Mouse (Mus musculus): ENCODE results near the gene Acsl3.
A peak's percentile ranks its signal among the peaks of the same experiment; 100 is the strongest.

Acsl3 gene

GRCm38 (mm10) chr1:78657671-78658440, at the start of gene Acsl3, which contains the start of gene Utp14b:
Acsl3 (plus strand) TSS chr1:78657825.
Utp14b (plus strand) TSS chr1:78658038.
- H3K4me3 ChIP-seq (replicated peaks; ENCODE audit: low read length) = peak within 1 kb of the TSS; percentile 97
- H3K27me3 ChIP-seq (ENCODE audit: insufficient read depth, low read length) = no peaks in the 10 kb centered on the region
- peaks cover 33% of the 10 kb centered on the region for H3K4me1 ChIP-seq (replicated peaks; ENCODE audit: low read depth, low read length)
- H3K36me3 ChIP-seq (ENCODE audit: insufficient read depth, low read length) = no peaks in the 10 kb centered on the region
- TF ChIP-seq CTCF (conservative IDR thresholded peaks at IDR 0.05; ENCODE audit: low read length) (no peak), POU5F1 (IDR thresholded peaks at IDR 0.05; ENCODE audit: borderline replicate concordance, low read length) (no peak), NANOG (IDR thresholded peaks at IDR 0.05; ENCODE audit: borderline replicate concordance, low read length) (no peak)
- H3K9me3 ChIP-seq (ENCODE audit: low read length) = no peaks in the 10 kb centered on the region

GRCm38 (mm10) chr1:78609134-78609907, 48.3 kb upstream of the Acsl3 start:
- H3K36me3 ChIP-seq (ENCODE audit: insufficient read depth, low read length) = no peaks in the 10 kb centered on the region
- TF ChIP-seq CTCF (conservative IDR thresholded peaks at IDR 0.05; ENCODE audit: low read length) = no peak
- no peak for TF ChIP-seq POU5F1 (IDR thresholded peaks at IDR 0.05; ENCODE audit: borderline replicate concordance, low read length)
- no peak for TF ChIP-seq NANOG (IDR thresholded peaks at IDR 0.05; ENCODE audit: borderline replicate concordance, low read length)
- peaks cover 47% of the 10 kb centered on the region for H3K4me1 ChIP-seq (replicated peaks; ENCODE audit: low read depth, low read length)
- 0 out of 2 replicates have a peak overlapping the region, but pooled peaks have one; percentile 7 for H3K4me3 ChIP-seq (replicated peaks; ENCODE audit: low read length)
- no peaks in the 10 kb centered on the region for H3K9me3 ChIP-seq (ENCODE audit: low read length)
- H3K27me3 ChIP-seq (ENCODE audit: insufficient read depth, low read length) = no peaks in the 10 kb centered on the region

GRCm38 (mm10) chr1:78611039-78611438, 46.6 kb upstream of the Acsl3 start:
- Histone ChIP-seq H3K4me1 (replicated peaks; ENCODE audit: low read depth, low read length) (peaks cover 47% of the 10 kb centered on the region), H3K27me3 (ENCODE audit: insufficient read depth, low read length) (no peaks in the 10 kb centered on the region), H3K36me3 (ENCODE audit: insufficient read depth, low read length) (no peaks in the 10 kb centered on the region), H3K9me3 (ENCODE audit: low read length) (no peaks in the 10 kb centered on the region), H3K4me3 (replicated peaks; ENCODE audit: low read length) (no peak overlapping the region)
- no peak for TF ChIP-seq CTCF (conservative IDR thresholded peaks at IDR 0.05; ENCODE audit: low read length)
- TF ChIP-seq POU5F1 (IDR thresholded peaks at IDR 0.05; ENCODE audit: borderline replicate concordance, low read length) = no peak
- no peak for TF ChIP-seq NANOG (IDR thresholded peaks at IDR 0.05; ENCODE audit: borderline replicate concordance, low read length)

- Histone ChIP-seq H3K4me1 (replicated peaks; ENCODE audit: low read depth, low read length) (peaks cover 41% of the 10 kb centered on the region), H3K4me3 (replicated peaks; ENCODE audit: low read length) (no peak overlapping the region), H3K9me3 (ENCODE audit: low read length) (no peaks in the 10 kb centered on the region), H3K36me3 (ENCODE audit: insufficient read depth, low read length) (no peaks in the 10 kb centered on the region), H3K27me3 (ENCODE audit: insufficient read depth, low read length) (no peaks in the 10 kb centered on the region)
- no peak for TF ChIP-seq NANOG (IDR thresholded peaks at IDR 0.05; ENCODE audit: borderline replicate concordance, low read length)
- no peak for TF ChIP-seq POU5F1 (IDR thresholded peaks at IDR 0.05; ENCODE audit: borderline replicate concordance, low read length)
- TF ChIP-seq CTCF (conservative IDR thresholded peaks at IDR 0.05; ENCODE audit: low read length) = no peak
These were observed 44.7 kb upstream of the Acsl3 start for GRCm38 (mm10) chr1:78612959-78613358.

- no peaks in the 10 kb centered on the region for H3K9me3 ChIP-seq (ENCODE audit: low read length)
- no peaks in the 10 kb centered on the region for H3K36me3 ChIP-seq (ENCODE audit: insufficient read depth, low read length)
- no peak overlapping the region for H3K4me3 ChIP-seq (replicated peaks; ENCODE audit: low read length)
- H3K4me1 ChIP-seq (replicated peaks; ENCODE audit: low read depth, low read length) = no peaks in the 10 kb centered on the region
- TF ChIP-seq POU5F1 (IDR thresholded peaks at IDR 0.05; ENCODE audit: borderline replicate concordance, low read length) (no peak), NANOG (IDR thresholded peaks at IDR 0.05; ENCODE audit: borderline replicate concordance, low read length) (no peak), CTCF (conservative IDR thresholded peaks at IDR 0.05; ENCODE audit: low read length) (no peak)
- H3K27me3 ChIP-seq (ENCODE audit: insufficient read depth, low read length) = no peaks in the 10 kb centered on the region
These were observed 33.3 kb upstream of the Acsl3 start for GRCm38 (mm10) chr1:78624352-78624751.

- no peak for TF ChIP-seq POU5F1 (IDR thresholded peaks at IDR 0.05; ENCODE audit: borderline replicate concordance, low read length)
- no peak for TF ChIP-seq CTCF (conservative IDR thresholded peaks at IDR 0.05; ENCODE audit: low read length)
- no peak for TF ChIP-seq NANOG (IDR thresholded peaks at IDR 0.05; ENCODE audit: borderline replicate concordance, low read length)
- peaks cover 6% of the 10 kb centered on the region; the same call in 1 of the 2 replicates for H3K9me3 ChIP-seq (ENCODE audit: low read length)
- H3K27me3 ChIP-seq (ENCODE audit: insufficient read depth, low read length) = no peaks in the 10 kb centered on the region
- no peaks in the 10 kb centered on the region for H3K4me1 ChIP-seq (replicated peaks; ENCODE audit: low read depth, low read length)
- H3K36me3 ChIP-seq (ENCODE audit: insufficient read depth, low read length) = no peaks in the 10 kb centered on the region
- no peak overlapping the region for H3K4me3 ChIP-seq (replicated peaks; ENCODE audit: low read length)
These were observed 23.1 kb upstream of the Acsl3 start for GRCm38 (mm10) chr1:78634486-78634885.

GRCm38 (mm10) chr1:78640871-78641270, 16.8 kb upstream of the Acsl3 start:
- H3K4me1 ChIP-seq (replicated peaks; ENCODE audit: low read depth, low read length) = no peaks in the 10 kb centered on the region
- H3K27me3 ChIP-seq (ENCODE audit: insufficient read depth, low read length) = peaks cover 3% of the 10 kb centered on the region; the same call in 1 of the 2 replicates
- no peak overlapping the region for H3K4me3 ChIP-seq (replicated peaks; ENCODE audit: low read length)
- no peaks in the 10 kb centered on the region for H3K36me3 ChIP-seq (ENCODE audit: insufficient read depth, low read length)
- TF ChIP-seq CTCF (conservative IDR thresholded peaks at IDR 0.05; ENCODE audit: low read length) (no peak), NANOG (IDR thresholded peaks at IDR 0.05; ENCODE audit: borderline replicate concordance, low read length) (no peak), POU5F1 (IDR thresholded peaks at IDR 0.05; ENCODE audit: borderline replicate concordance, low read length) (no peak)
- H3K9me3 ChIP-seq (ENCODE audit: low read length) = no peaks in the 10 kb centered on the region

- no peak for TF ChIP-seq NANOG (IDR thresholded peaks at IDR 0.05; ENCODE audit: borderline replicate concordance, low read length)
- Histone ChIP-seq H3K4me1 (replicated peaks; ENCODE audit: low read depth, low read length) (no peaks in the 10 kb centered on the region), H3K4me3 (replicated peaks; ENCODE audit: low read length) (no peak overlapping the region), H3K36me3 (ENCODE audit: insufficient read depth, low read length) (no peaks in the 10 kb centered on the region), H3K27me3 (ENCODE audit: insufficient read depth, low read length) (peaks cover 3% of the 10 kb centered on the region; the same call in 1 of the 2 replicates), H3K9me3 (ENCODE audit: low read length) (no peaks in the 10 kb centered on the region)
These were observed 15.8 kb upstream of the Acsl3 start for GRCm38 (mm10) chr1:78641791-78642190.

Data from E14TG2a.4 (cell line).